Mouse (Mus musculus): ENCODE measurements at regions not wholly inside any gene's neighbourhood (a gene's known extent, or its start where the extent isn't known, plus 50 kb on each side); places are given as distances from the start of the nearest gene placed in this dataset.

- H3K36me3 ChIP-seq, result no peaks in the 10 kb centered on the region
- 22% methylated on average over 20 of the region's 20 CpGs for WGBS
- H3K27ac ChIP-seq (replicated peaks), result no peak overlapping the region
- H3K4me2 ChIP-seq (replicated peaks), result peak overlapping the region; percentile 43
- H3K4me1 ChIP-seq, result peaks cover 18% of the 10 kb centered on the region
- H3K4me3 ChIP-seq, result 0 out of 2 replicates have a peak overlapping the region, but pooled peaks have one; percentile 10
- ATAC-seq (ENCODE audit: low FRiP score, low read depth), result peak; percentile 54; the same call in 1 of the 2 replicates
- H3K9me3 ChIP-seq, result no peaks in the 10 kb centered on the region
- no peak overlapping the region for H3K9ac ChIP-seq (replicated peaks)
- H3K27me3 ChIP-seq, result peaks cover 25% of the 10 kb centered on the region
These were observed 108.6 kb downstream of the Katnal1 start for GRCm38 (mm10) chr5:148820476-148820875.

GRCm38 (mm10) chr5:148819423-148819822, 109.7 kb downstream of the Katnal1 start:
- H3K36me3 ChIP-seq, result no peaks in the 10 kb centered on the region
- no peak overlapping the region for H3K4me2 ChIP-seq (replicated peaks)
- peaks cover 18% of the 10 kb centered on the region for H3K4me1 ChIP-seq
- peaks cover 25% of the 10 kb centered on the region for H3K27me3 ChIP-seq
- ATAC-seq (ENCODE audit: low FRiP score, low read depth), result no peak; the same call in 1 of the 2 replicates
- no peak overlapping the region for H3K4me3 ChIP-seq
- 79% methylated on average over 6 of the region's 6 CpGs for WGBS
- no peak overlapping the region for H3K9ac ChIP-seq (replicated peaks)
- H3K9me3 ChIP-seq, result 0 out of 2 replicates have a peak, but pooled peaks cover 3% of the 10 kb centered on the region
- H3K27ac ChIP-seq (replicated peaks), result no peak overlapping the region

GRCm38 (mm10) chr5:148818746-148819145, 110.4 kb downstream of the Katnal1 start:
- H3K4me2 ChIP-seq (replicated peaks), result no peak overlapping the region
- H3K4me3 ChIP-seq, result no peak overlapping the region
- 68% methylated on average over 2 of the region's 2 CpGs for WGBS
- no peak overlapping the region for H3K9ac ChIP-seq (replicated peaks)
- H3K4me1 ChIP-seq, result peaks cover 18% of the 10 kb centered on the region
- H3K9me3 ChIP-seq, result 0 out of 2 replicates have a peak, but pooled peaks cover 3% of the 10 kb centered on the region
- ATAC-seq (ENCODE audit: low FRiP score, low read depth), result no peak
- H3K27ac ChIP-seq (replicated peaks), result no peak overlapping the region
- H3K36me3 ChIP-seq, result no peaks in the 10 kb centered on the region
- peaks cover 25% of the 10 kb centered on the region for H3K27me3 ChIP-seq

DNA sequence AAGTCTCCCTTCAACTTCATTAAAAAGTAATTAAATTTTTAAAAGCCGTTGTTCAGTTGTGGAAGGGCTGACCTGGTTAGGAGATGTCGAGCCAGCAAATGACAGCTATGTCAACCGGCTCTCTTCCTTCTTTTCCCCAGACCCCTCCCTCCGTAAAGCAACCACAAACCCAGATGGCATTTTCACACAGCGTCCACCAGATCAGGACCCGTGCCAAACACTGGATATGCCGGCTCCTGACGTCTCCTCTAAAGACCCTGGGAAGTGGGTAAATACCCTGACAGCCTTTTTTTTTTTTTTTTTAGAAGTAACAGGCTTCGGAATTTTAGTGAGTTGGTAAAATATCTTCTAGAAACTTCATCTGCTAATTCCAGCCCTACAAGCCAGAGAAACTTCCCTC, 116.3 kb downstream of the Katnal1 start:
- no peak overlapping the region for H3K4me3 ChIP-seq
- no peak for ATAC-seq (ENCODE audit: low FRiP score, low read depth)
- H3K27ac ChIP-seq (replicated peaks), result no peak overlapping the region
- no peak overlapping the region for H3K4me2 ChIP-seq (replicated peaks)
- H3K9ac ChIP-seq (replicated peaks), result no peak overlapping the region
- peaks cover 7% of the 10 kb centered on the region; the same call in 1 of the 2 replicates for H3K4me1 ChIP-seq
- H3K9me3 ChIP-seq, result 0 out of 2 replicates have a peak, but pooled peaks cover 3% of the 10 kb centered on the region
- no peaks in the 10 kb centered on the region for H3K36me3 ChIP-seq
- 81% methylated on average over 9 of the region's 9 CpGs for WGBS
- peaks cover 28% of the 10 kb centered on the region for H3K27me3 ChIP-seq

- 0 out of 2 replicates have a peak, but pooled peaks cover 3% of the 10 kb centered on the region for H3K9me3 ChIP-seq
- ATAC-seq (ENCODE audit: low FRiP score, low read depth), result peak; percentile 42; the same call in 1 of the 2 replicates
- no peaks in the 10 kb centered on the region for H3K36me3 ChIP-seq
- H3K4me2 ChIP-seq (replicated peaks), result no peak overlapping the region
- no peak overlapping the region for H3K27ac ChIP-seq (replicated peaks)
- peaks cover 7% of the 10 kb centered on the region; the same call in 1 of the 2 replicates for H3K4me1 ChIP-seq
- WGBS, result 14% methylated on average over 13 of the region's 13 CpGs
- no peak overlapping the region for H3K4me3 ChIP-seq
- H3K9ac ChIP-seq (replicated peaks), result no peak overlapping the region
- peaks cover 28% of the 10 kb centered on the region for H3K27me3 ChIP-seq
These were observed 117.1 kb downstream of the Katnal1 start for GRCm38 (mm10) chr5:148812016-148812415.

- no peak overlapping the region for H3K27ac ChIP-seq (replicated peaks)
- no peaks in the 10 kb centered on the region for H3K36me3 ChIP-seq
- 78% methylated on average over 3 of the region's 3 CpGs for WGBS
- H3K27me3 ChIP-seq, result peaks cover 28% of the 10 kb centered on the region
- no peak overlapping the region for H3K4me2 ChIP-seq (replicated peaks)
- no peak for ATAC-seq (ENCODE audit: low FRiP score, low read depth)
- no peak overlapping the region for H3K9ac ChIP-seq (replicated peaks)
- peaks cover 7% of the 10 kb centered on the region; the same call in 1 of the 2 replicates for H3K4me1 ChIP-seq
- H3K4me3 ChIP-seq, result no peak overlapping the region
- H3K9me3 ChIP-seq, result 0 out of 2 replicates have a peak, but pooled peaks cover under 1% of the 10 kb centered on the region
These were observed 119.6 kb downstream of the Katnal1 start for GRCm38 (mm10) chr5:148809485-148809884.

GRCm38 (mm10) chr5:148809055-148809454, 120.1 kb downstream of the Katnal1 start:
- 24% methylated on average over 10 of the region's 10 CpGs for WGBS
- H3K36me3 ChIP-seq, result no peaks in the 10 kb centered on the region
- no peaks in the 10 kb centered on the region for H3K9me3 ChIP-seq
- H3K4me1 ChIP-seq, result peaks cover 7% of the 10 kb centered on the region; the same call in 1 of the 2 replicates
- no peak for ATAC-seq (ENCODE audit: low FRiP score, low read depth)
- H3K4me2 ChIP-seq (replicated peaks), result peak overlapping the region; percentile 26; the same call in 1 of the 2 replicates
- H3K27me3 ChIP-seq, result peaks cover 28% of the 10 kb centered on the region
- H3K9ac ChIP-seq (replicated peaks), result no peak overlapping the region
- no peak overlapping the region for H3K4me3 ChIP-seq
- no peak overlapping the region for H3K27ac ChIP-seq (replicated peaks)

GRCm38 (mm10) chr5:148808426-148808825, 120.7 kb downstream of the Katnal1 start:
- Histone ChIP-seq H3K4me1 (peaks cover 7% of the 10 kb centered on the region; the same call in 1 of the 2 replicates), H3K27me3 (peaks cover 31% of the 10 kb centered on the region), H3K27ac (replicated peaks) (no peak overlapping the region), H3K9me3 (no peaks in the 10 kb centered on the region), H3K4me2 (replicated peaks) (peak overlapping the region; percentile 26), H3K36me3 (no peaks in the 10 kb centered on the region), H3K9ac (replicated peaks) (no peak overlapping the region), H3K4me3 (no peak overlapping the region)
- no peak; the same call in 1 of the 2 replicates for ATAC-seq (ENCODE audit: low FRiP score, low read depth)
- WGBS, result 4% methylated on average over 4 of the region's 4 CpGs

DNA sequence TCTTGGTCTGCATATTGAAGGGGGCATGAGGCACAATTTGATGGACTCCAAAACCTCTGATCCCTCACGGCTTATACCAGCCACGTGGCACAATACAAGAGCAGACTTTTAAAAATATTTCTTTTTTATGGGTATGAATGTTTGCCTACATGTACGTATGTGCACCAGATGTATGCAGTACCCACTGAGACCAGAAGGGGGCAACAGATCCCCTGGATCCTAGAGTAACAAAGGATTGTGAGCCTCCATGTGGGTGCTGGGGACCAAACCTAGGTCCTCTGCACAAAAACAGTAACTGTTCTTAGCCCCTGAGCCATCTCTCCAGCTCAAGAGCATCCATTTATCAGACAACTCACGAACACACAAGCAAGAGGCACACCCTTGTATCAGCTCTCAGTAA, 121.5 kb downstream of the Katnal1 start:
- H3K4me1 ChIP-seq, result peaks cover 7% of the 10 kb centered on the region; the same call in 1 of the 2 replicates
- ATAC-seq (ENCODE audit: low FRiP score, low read depth), result no peak
- H3K4me2 ChIP-seq (replicated peaks), result no peak overlapping the region
- no peak overlapping the region for H3K27ac ChIP-seq (replicated peaks)
- H3K36me3 ChIP-seq, result no peaks in the 10 kb centered on the region
- H3K4me3 ChIP-seq, result no peak overlapping the region
- 94% methylated on average over 4 of the region's 4 CpGs for WGBS
- no peak overlapping the region for H3K9ac ChIP-seq (replicated peaks)
- no peaks in the 10 kb centered on the region for H3K9me3 ChIP-seq
- H3K27me3 ChIP-seq, result peaks cover 33% of the 10 kb centered on the region

- H3K4me3 ChIP-seq, result no peak overlapping the region
- no peak overlapping the region for H3K27ac ChIP-seq (replicated peaks)
- no peak overlapping the region for H3K9ac ChIP-seq (replicated peaks)
- H3K4me2 ChIP-seq (replicated peaks), result no peak overlapping the region
- H3K27me3 ChIP-seq, result peaks cover 16% of the 10 kb centered on the region
- H3K36me3 ChIP-seq, result no peaks in the 10 kb centered on the region
- no peaks in the 10 kb centered on the region for H3K9me3 ChIP-seq
- WGBS, result 69% methylated on average over 3 of the region's 3 CpGs
- H3K4me1 ChIP-seq, result peaks cover 9% of the 10 kb centered on the region; the same call in 1 of the 2 replicates
- no peak for ATAC-seq (ENCODE audit: low FRiP score, low read depth)
These were observed 124.1 kb downstream of the Katnal1 start for GRCm38 (mm10) chr5:148805030-148805429.

- Histone ChIP-seq H3K4me1 (peaks cover 11% of the 10 kb centered on the region; the same call in 1 of the 2 replicates), H3K27me3 (0 out of 2 replicates have a peak, but pooled peaks cover 6% of the 10 kb centered on the region), H3K4me3 (no peak overlapping the region), H3K36me3 (no peaks in the 10 kb centered on the region), H3K9ac (replicated peaks) (no peak overlapping the region), H3K4me2 (replicated peaks) (no peak overlapping the region), H3K27ac (replicated peaks) (no peak overlapping the region), H3K9me3 (no peaks in the 10 kb centered on the region)
- 89% methylated on average over 14 of the region's 14 CpGs for WGBS
- ATAC-seq (ENCODE audit: low FRiP score, low read depth), result no peak
These were observed 125.3 kb downstream of the Katnal1 start for GRCm38 (mm10) chr5:148803772-148804171.

DNA sequence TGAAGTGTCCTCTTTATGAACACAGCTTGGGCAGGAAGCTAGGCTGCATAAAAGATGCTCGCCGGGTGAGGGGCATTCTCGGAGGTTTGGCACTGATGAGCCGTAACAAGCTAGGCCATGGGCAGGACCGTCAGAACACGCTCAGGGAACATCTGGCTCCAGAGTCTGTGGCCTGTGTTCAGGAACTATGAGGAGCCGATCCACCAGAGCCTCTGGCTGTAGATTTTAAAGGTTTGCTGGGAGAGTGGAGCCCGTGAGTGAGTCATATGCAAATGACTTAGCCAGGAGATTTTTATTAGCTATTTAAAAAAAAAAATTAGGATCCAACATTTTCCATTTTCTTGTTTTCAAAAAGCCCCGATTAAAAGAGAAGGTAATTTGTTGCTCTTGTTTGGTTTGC, 126.4 kb downstream of the Katnal1 start:
- no peaks in the 10 kb centered on the region for H3K9me3 ChIP-seq
- H3K4me2 ChIP-seq (replicated peaks), result no peak overlapping the region
- ATAC-seq (ENCODE audit: low FRiP score, low read depth), result no peak; the same call in 1 of the 2 replicates
- H3K4me1 ChIP-seq, result peaks cover 15% of the 10 kb centered on the region
- H3K9ac ChIP-seq (replicated peaks), result no peak overlapping the region
- no peak overlapping the region for H3K4me3 ChIP-seq
- H3K36me3 ChIP-seq, result no peaks in the 10 kb centered on the region
- 82% methylated on average over 9 of the region's 9 CpGs for WGBS
- H3K27me3 ChIP-seq, result 0 out of 2 replicates have a peak, but pooled peaks cover 8% of the 10 kb centered on the region
- H3K27ac ChIP-seq (replicated peaks), result no peak overlapping the region
